Mouse (Mus musculus): Measurements from ENCODE around the gene Dclk3. TPM values are rescaled to one million over a fixed set of nuclear protein-coding genes. Genes with fewer than 3 reads are reported as not detected.

Dclk3 gene
- 0.50 TPM in 1 of 2 replicates, not detected in the other for polyA plus RNA-seq (2012; ENCODE audit: insufficient read depth, insufficient read length, missing spikeins)

GRCm38 (mm10) chr9:111438904-111439835, at the start of gene Dclk3:
Dclk3 (plus strand) TSS chr9:111439081.
- Histone ChIP-seq H3K4me1 (ENCODE audit: control insufficient read depth, insufficient read depth, insufficient read length, low read length) (no peaks in the 10 kb centered on the region), H3K27ac (replicated peaks; ENCODE audit: low read depth, low read length) (no peak within 1 kb of the TSS), H3K4me3 (ENCODE audit: insufficient read depth, low read depth, low read length) (peak within 1 kb of the TSS; percentile 46)

- no peak overlapping the region for H3K27ac ChIP-seq (replicated peaks; ENCODE audit: low read depth, low read length)
- H3K4me3 ChIP-seq (ENCODE audit: insufficient read depth, low read depth, low read length), result no peak overlapping the region
- peaks cover 2% of the 10 kb centered on the region; the same call in 1 of the 2 replicates for H3K4me1 ChIP-seq (ENCODE audit: control insufficient read depth, insufficient read depth, insufficient read length, low read length)
These were observed 48.9 kb upstream of the Dclk3 start for GRCm38 (mm10) chr9:111390016-111390415.

DNA sequence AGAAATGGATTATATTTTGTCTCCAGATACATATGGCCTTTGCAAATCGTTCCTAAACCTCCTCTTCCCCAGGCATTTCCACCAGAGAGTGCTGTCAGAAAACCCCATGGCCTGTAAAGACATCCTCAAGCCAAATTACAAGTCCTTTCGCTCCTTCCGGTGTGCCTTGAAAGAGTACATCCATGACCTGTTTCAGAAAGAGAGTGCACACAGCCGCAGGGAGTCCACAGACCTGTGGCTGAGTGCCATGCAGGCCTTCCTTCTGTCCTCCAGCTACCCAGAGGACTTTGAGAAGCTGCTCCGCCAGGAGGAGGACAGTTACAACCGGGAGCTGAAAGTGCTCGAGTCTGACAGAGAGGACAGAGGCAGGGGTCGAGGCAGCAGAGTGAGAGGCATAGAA, 47.8 kb upstream of the Dclk3 start:
- Histone ChIP-seq H3K27ac (replicated peaks; ENCODE audit: low read depth, low read length) (no peak overlapping the region), H3K4me3 (ENCODE audit: insufficient read depth, low read depth, low read length) (no peak overlapping the region), H3K4me1 (ENCODE audit: control insufficient read depth, insufficient read depth, insufficient read length, low read length) (peaks cover 2% of the 10 kb centered on the region; the same call in 1 of the 2 replicates)

GRCm38 (mm10) chr9:111391926-111392442, 46.9 kb upstream of the Dclk3 start:
- H3K27ac ChIP-seq (replicated peaks; ENCODE audit: low read depth, low read length), result no peak overlapping the region
- no peaks in the 10 kb centered on the region for H3K4me1 ChIP-seq (ENCODE audit: control insufficient read depth, insufficient read depth, insufficient read length, low read length)
- H3K4me3 ChIP-seq (ENCODE audit: insufficient read depth, low read depth, low read length), result no peak overlapping the region

- H3K27ac ChIP-seq (replicated peaks; ENCODE audit: low read depth, low read length), result no peak overlapping the region
- no peaks in the 10 kb centered on the region for H3K4me1 ChIP-seq (ENCODE audit: control insufficient read depth, insufficient read depth, insufficient read length, low read length)
- no peak overlapping the region for H3K4me3 ChIP-seq (ENCODE audit: insufficient read depth, low read depth, low read length)
These were observed 43.6 kb upstream of the Dclk3 start for GRCm38 (mm10) chr9:111395265-111395664.

DNA sequence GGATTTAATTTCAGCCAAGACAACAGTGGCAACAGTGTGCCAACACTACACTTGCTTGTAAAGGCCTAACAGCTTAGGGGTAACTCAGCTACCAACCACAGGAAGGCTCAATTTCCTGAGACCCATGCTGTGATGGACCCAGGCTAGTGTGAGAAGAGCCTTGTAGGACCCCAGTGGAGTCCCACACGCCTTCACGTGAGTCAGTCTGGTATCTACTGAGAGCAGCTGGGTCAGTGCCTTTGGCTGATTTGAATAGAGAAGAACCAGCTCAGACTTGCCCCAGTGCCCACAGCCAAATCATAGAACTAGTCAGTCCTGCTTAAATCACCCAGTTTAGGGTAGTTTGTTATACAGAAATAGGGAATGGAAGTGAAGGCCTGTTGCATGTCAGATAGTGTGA, 40.8 kb upstream of the Dclk3 start:
- Histone ChIP-seq H3K4me3 (ENCODE audit: insufficient read depth, low read depth, low read length) (no peak overlapping the region), H3K27ac (replicated peaks; ENCODE audit: low read depth, low read length) (no peak overlapping the region), H3K4me1 (ENCODE audit: control insufficient read depth, insufficient read depth, insufficient read length, low read length) (no peaks in the 10 kb centered on the region)

DNA sequence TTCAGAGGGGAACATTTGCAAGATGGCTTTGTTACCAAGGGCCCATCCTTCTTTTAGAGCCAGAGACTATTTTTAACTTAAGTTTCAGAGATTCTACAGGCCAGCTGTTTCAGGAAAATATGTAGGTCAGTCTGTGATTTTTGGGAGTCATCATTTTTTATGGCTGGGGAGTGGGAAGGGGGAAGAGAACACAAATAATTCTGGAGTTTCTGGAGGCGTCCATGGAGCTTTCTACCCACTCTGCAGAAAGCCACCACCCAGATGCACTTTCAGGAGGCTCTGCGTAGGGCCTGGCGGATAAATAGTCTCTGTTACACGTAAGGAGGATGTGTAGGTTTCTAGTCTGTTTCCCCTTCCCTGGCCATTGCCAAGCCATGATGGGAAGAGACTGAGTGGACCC, 38.8 kb upstream of the Dclk3 start:
- Histone ChIP-seq H3K4me1 (ENCODE audit: control insufficient read depth, insufficient read depth, insufficient read length, low read length) (no peaks in the 10 kb centered on the region), H3K4me3 (ENCODE audit: insufficient read depth, low read depth, low read length) (no peak overlapping the region), H3K27ac (replicated peaks; ENCODE audit: low read depth, low read length) (no peak overlapping the region)

GRCm38 (mm10) chr9:111403159-111403558, 35.7 kb upstream of the Dclk3 start:
- no peak overlapping the region for H3K27ac ChIP-seq (replicated peaks; ENCODE audit: low read depth, low read length)
- H3K4me1 ChIP-seq (ENCODE audit: control insufficient read depth, insufficient read depth, insufficient read length, low read length), result no peaks in the 10 kb centered on the region
- H3K4me3 ChIP-seq (ENCODE audit: insufficient read depth, low read depth, low read length), result no peak overlapping the region

DNA sequence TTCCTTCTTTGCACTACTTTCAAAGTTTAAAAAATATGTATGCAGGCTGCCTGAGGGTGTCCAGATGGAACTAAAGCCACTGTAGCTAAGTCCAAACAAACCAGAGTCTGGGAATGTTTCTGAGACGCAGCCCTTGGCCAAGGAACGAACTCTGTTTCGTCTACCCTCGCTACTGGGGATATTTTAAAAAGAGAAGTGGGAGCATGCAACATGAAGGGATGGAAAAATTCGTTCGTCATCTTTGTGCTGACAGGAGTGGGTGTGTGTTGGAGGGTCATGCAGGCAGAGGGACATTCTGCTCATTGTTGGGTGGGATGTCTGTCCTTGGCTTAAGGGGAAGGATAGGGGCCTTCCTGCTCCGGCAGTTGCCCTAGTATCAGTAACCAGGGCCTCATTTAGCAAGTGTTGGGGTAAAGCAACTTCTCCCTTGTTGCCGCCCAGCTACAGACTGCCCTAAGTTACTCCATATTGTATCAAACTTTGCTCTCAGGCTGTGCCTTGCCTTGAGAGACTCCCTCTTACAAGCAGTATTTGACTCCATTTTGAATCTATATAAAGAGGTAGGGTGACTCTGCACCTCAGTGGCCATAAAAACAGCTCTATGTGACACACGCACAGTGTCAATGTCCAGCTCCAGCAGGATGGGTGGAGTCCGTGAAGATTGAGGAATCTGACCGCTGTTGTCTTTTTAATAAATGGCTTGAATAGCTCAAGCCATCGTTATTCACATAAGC, 34.4 kb upstream of the Dclk3 start:
- no peaks in the 10 kb centered on the region for H3K4me1 ChIP-seq (ENCODE audit: control insufficient read depth, insufficient read depth, insufficient read length, low read length)
- no peak overlapping the region for H3K4me3 ChIP-seq (ENCODE audit: insufficient read depth, low read depth, low read length)
- no peak overlapping the region for H3K27ac ChIP-seq (replicated peaks; ENCODE audit: low read depth, low read length)

DNA sequence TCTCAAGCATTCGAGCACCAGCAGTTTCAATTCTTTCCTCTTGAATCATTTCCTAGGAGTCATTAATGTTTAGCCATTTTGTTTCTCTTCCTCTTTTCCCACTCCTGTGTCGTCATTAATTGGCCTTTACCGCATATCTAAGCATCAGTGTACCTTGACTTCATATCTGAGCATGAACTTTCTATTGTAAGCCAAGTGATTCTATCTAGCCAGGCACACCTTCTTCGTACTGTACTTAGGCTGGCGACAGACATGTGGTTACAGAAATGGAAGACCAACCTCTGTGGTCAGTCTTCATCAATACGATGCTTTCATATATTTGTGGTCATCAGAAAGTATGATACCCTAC, 33.8 kb upstream of the Dclk3 start:
- no peak overlapping the region for H3K4me3 ChIP-seq (ENCODE audit: insufficient read depth, low read depth, low read length)
- no peak overlapping the region for H3K27ac ChIP-seq (replicated peaks; ENCODE audit: low read depth, low read length)
- no peaks in the 10 kb centered on the region for H3K4me1 ChIP-seq (ENCODE audit: control insufficient read depth, insufficient read depth, insufficient read length, low read length)

- Histone ChIP-seq H3K4me1 (ENCODE audit: control insufficient read depth, insufficient read depth, insufficient read length, low read length) (no peaks in the 10 kb centered on the region), H3K27ac (replicated peaks; ENCODE audit: low read depth, low read length) (no peak overlapping the region), H3K4me3 (ENCODE audit: insufficient read depth, low read depth, low read length) (no peak overlapping the region)
These were observed 30.9 kb upstream of the Dclk3 start for GRCm38 (mm10) chr9:111408012-111408411.

- no peaks in the 10 kb centered on the region for H3K4me1 ChIP-seq (ENCODE audit: control insufficient read depth, insufficient read depth, insufficient read length, low read length)
- no peak overlapping the region for H3K27ac ChIP-seq (replicated peaks; ENCODE audit: low read depth, low read length)
- H3K4me3 ChIP-seq (ENCODE audit: insufficient read depth, low read depth, low read length), result no peak overlapping the region
These were observed 30.5 kb upstream of the Dclk3 start for GRCm38 (mm10) chr9:111408427-111408826.

GRCm38 (mm10) chr9:111412471-111413160, 26.3 kb upstream of the Dclk3 start:
- H3K27ac ChIP-seq (replicated peaks; ENCODE audit: low read depth, low read length), result no peak overlapping the region
- no peaks in the 10 kb centered on the region for H3K4me1 ChIP-seq (ENCODE audit: control insufficient read depth, insufficient read depth, insufficient read length, low read length)
- no peak overlapping the region for H3K4me3 ChIP-seq (ENCODE audit: insufficient read depth, low read depth, low read length)

- Histone ChIP-seq H3K27ac (replicated peaks; ENCODE audit: low read depth, low read length) (no peak overlapping the region), H3K4me3 (ENCODE audit: insufficient read depth, low read depth, low read length) (no peak overlapping the region), H3K4me1 (ENCODE audit: control insufficient read depth, insufficient read depth, insufficient read length, low read length) (no peaks in the 10 kb centered on the region)
These were observed 17.0 kb upstream of the Dclk3 start for GRCm38 (mm10) chr9:111421862-111422261.

DNA sequence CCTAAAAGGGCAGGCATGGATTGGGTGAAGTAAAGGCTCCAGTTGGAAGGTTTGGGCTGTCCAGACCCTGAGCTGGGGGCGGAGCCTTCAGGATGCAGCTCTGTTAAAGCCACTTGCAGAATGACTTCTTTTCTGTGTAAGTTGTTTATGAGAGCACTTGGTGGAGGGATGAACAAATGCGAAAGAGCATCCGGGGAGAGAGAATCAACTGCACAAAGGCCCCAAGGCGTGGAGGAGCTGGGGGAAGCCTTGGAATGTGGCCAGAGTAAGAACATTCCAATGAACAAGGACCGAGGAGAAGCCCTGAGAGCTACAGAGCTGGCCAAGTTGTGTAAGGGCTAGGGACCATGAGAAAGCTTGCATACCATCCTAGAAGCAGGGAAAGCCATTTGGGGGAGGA, 16.3 kb upstream of the Dclk3 start:
- H3K4me3 ChIP-seq (ENCODE audit: insufficient read depth, low read depth, low read length), result no peak overlapping the region
- no peaks in the 10 kb centered on the region for H3K4me1 ChIP-seq (ENCODE audit: control insufficient read depth, insufficient read depth, insufficient read length, low read length)
- H3K27ac ChIP-seq (replicated peaks; ENCODE audit: low read depth, low read length), result no peak overlapping the region

All from brown adipose tissue, adult 24 weeks (tissue).